Mouse (Mus musculus) embryo, embryonic 10 days (tissue): ENCODE results near the gene Sult2a4.
"Not testable (repeated sequence)": the region's sequence is repeated elsewhere in the genome, so short reads cannot be mapped to it uniquely, and the experiment has no call there.

Experiments used
- DNase-seq: peaks from one replicate; pipeline ENCODE4 v3.0.0-alpha.2; 2015; ENCODE audit warnings: low spot score

The Sult2a4 gene

GRCm38 (mm10) chr7:13989507-13989906, at the start of gene Sult2a4:
Sult2a4 (minus strand) TSS chr7:13989607.
- not testable (repeated sequence) for DNase-seq

- not testable (repeated sequence) for DNase-seq
Measured at GRCm38 (mm10) chr7:14030831-14031230, 41.4 kb upstream of the Sult2a4 start.

GRCm38 (mm10) chr7:14013083-14013482, 23.7 kb upstream of the Sult2a4 start:
- DNase-seq, result no peak

DNA sequence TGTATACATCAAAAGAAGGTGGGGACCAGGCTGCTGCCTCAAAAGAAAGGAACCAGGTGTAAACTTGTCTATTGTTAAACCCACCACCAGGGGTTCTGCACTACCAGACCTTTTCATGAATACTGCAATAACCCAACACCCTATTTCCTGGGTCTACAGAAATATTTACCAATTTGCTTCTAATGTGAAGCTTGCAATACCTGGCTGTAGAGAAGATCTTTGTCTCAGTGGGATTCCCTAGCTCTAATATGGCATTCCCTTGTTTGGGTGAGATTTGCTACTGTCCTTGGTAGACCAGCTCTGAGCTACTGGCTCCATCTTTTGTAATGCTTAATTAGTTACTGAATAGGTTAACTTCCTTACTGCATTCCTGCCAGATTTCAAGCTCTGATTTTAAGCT, 21.3 kb upstream of the Sult2a4 start:
- not testable (repeated sequence) for DNase-seq
